18 mouse cellular contexts compared by ENCODE assay signal in genomic region chr17:81504040-81504439, GRCm38 (mm10).
DNase-seq lines count a peak whose midpoint lies in the region; ATAC-seq lines count a peak whose summit lies in the region.
"Had no signal": no experiment of that assay in that cellular context is flagged by ENCODE, and none has a peak within 500 bp of the region (broad histone marks: within the 10 kb centered on the region; RNA-seq: fewer than 3 reads in every experiment).

No protein-coding gene starts in this region.

- H3K27ac ChIP-seq in heart, embryonic 14.5 days (replicated peaks in 1 of 2; ENCODE audit: control insufficient read depth in 1 of 2, insufficient read depth in 1 of 2, low read depth in 2 of 2, low read length in 2 of 2), result no peak overlapping the region; a peak in 1 of 4 replicates
- H3K27ac ChIP-seq: embryonic facial prominence, embryonic 12.5 days; heart, adult 2 months; heart, embryonic 13.5 days; hindbrain, embryonic 15.5 days; kidney, embryonic 15.5 days had no signal

- H3K4me3 ChIP-seq in heart, embryonic 14.5 days (ENCODE audit: control insufficient read depth in 1 of 2, insufficient read depth in 1 of 2, low read depth in 1 of 2, low read length in 2 of 2), result no peak overlapping the region
- H3K4me3 ChIP-seq: embryonic facial prominence, embryonic 12.5 days; forebrain, embryonic 15.5 days; heart, adult 2 months; heart, embryonic 13.5 days; hindbrain, embryonic 15.5 days; kidney, embryonic 15.5 days had no signal

- no peaks in the 10 kb centered on the region for H3K27me3 ChIP-seq in heart, embryonic 14.5 days (ENCODE audit: control insufficient read depth, insufficient read depth, low read length)
- H3K27me3 ChIP-seq: embryonic facial prominence, embryonic 12.5 days; forebrain, embryonic 15.5 days; heart, embryonic 13.5 days; hindbrain, embryonic 15.5 days; kidney, embryonic 15.5 days had no signal

- no peak overlapping the region for H3K4me2 ChIP-seq in heart, embryonic 14.5 days (ENCODE audit: low read length)
- H3K4me2 ChIP-seq: embryonic facial prominence, embryonic 12.5 days; forebrain, embryonic 15.5 days; heart, embryonic 13.5 days; hindbrain, embryonic 15.5 days; kidney, embryonic 15.5 days had no signal

- peaks cover 17% of the 10 kb centered on the region; the same call in 1 of the 2 replicates for H3K36me3 ChIP-seq in heart, embryonic 14.5 days (ENCODE audit: control insufficient read depth, insufficient read depth, low read length)
- H3K36me3 ChIP-seq: embryonic facial prominence, embryonic 12.5 days; forebrain, embryonic 15.5 days; hindbrain, embryonic 15.5 days; kidney, embryonic 15.5 days had no signal

- peaks cover 9 to 27% of the 10 kb centered on the region in 2 experiments for H3K4me1 ChIP-seq in heart, embryonic 14.5 days (ENCODE audit: control insufficient read depth in 2 of 2, insufficient read depth in 2 of 2, low read length in 2 of 2)
- H3K4me1 ChIP-seq: embryonic facial prominence, embryonic 12.5 days; kidney, embryonic 15.5 days had no signal

- H3K9me3 ChIP-seq in heart, embryonic 14.5 days (ENCODE audit: control insufficient read depth, low read length), result no peaks in the 10 kb centered on the region
- H3K9me3 ChIP-seq: embryonic facial prominence, embryonic 12.5 days; forebrain, embryonic 15.5 days; heart, embryonic 13.5 days; hindbrain, embryonic 15.5 days; kidney, embryonic 15.5 days had no signal

- ATAC-seq in heart, embryonic 14.5 days (ENCODE audit: insufficient number of reproducible peaks, insufficient read depth, low FRiP score, low read depth), result 0 out of 2 replicates have a peak, but pooled peaks have one; percentile 14
- no peak for ATAC-seq in activated CD4-positive, CD25-positive, alpha-beta regulatory T cell, adult 4 months
- ATAC-seq: forebrain, embryonic 15.5 days; intestine, embryonic 16.5 days had no signal

- no peak for DNase-seq in heart, adult 8-10 months (ENCODE audit: low spot score)
- peak; percentile 58 for DNase-seq in cerebellum, adult 11 months
- peak; percentile 66 for DNase-seq in cerebellum, adult 8-10 months
- peak; percentile 74 to 87 for DNase-seq in cerebellum, postnatal 14 days
- no peak for DNase-seq in urinary bladder, postnatal 4 days (ENCODE audit: low spot score in 2 of 2)
- DNase-seq in urinary bladder, postnatal 14 days (ENCODE audit: low spot score), result no peak
- DNase-seq: adrenal gland, postnatal 25 days; gastrocnemius, postnatal 10 days; heart, adult 2 months; kidney, adult 2 months had no signal

- no peak overlapping the region for H3K9ac ChIP-seq in heart, embryonic 14.5 days (ENCODE audit: low read length)
- H3K9ac ChIP-seq: embryonic facial prominence, embryonic 12.5 days; forebrain, embryonic 15.5 days; heart, embryonic 13.5 days; hindbrain, embryonic 15.5 days; kidney, embryonic 15.5 days had no signal

- 68% methylated on average over 2 of the region's 2 CpGs for WGBS in heart, embryonic 14.5 days

Comparison
In these comparisons a context has a peak if more than half of its experiments do, and no peak if none do; other contexts are left out.
1. DNase-seq: peak in cerebellum, adult 11 months (single experiment), cerebellum, adult 8-10 months (single experiment) and cerebellum, postnatal 14 days (2 of 2); none in heart, adult 8-10 months (single experiment), urinary bladder, postnatal 4 days (0 of 2) and urinary bladder, postnatal 14 days (single experiment).